Mouse (Mus musculus) thymus, postnatal 0 days (tissue): ENCODE results near the gene Coro7. TPM values are rescaled to one million over a fixed set of nuclear protein-coding genes. Genes with fewer than 3 reads are reported as not detected.
A peak's percentile ranks its signal among the peaks of the same experiment; 100 is the strongest.

Experiments
- DNase-seq: peaks from one replicate; pipeline ENCODE4 v3.0.0-alpha.2; 2015; ENCODE audit warnings: low spot score
- polyA plus RNA-seq: library from polyadenylated mRNA; unstranded; fragments of >200 nt; fragmentation: Nextera tagmentation; extraction: Ambion mirVana; gene quantifications from 2 replicates; pipeline ENCODE4 v1.2.1, GENCODE M21; 2015

Coro7 gene
- polyA plus RNA-seq, 1 experiment from 2014 or later: 55.0 TPM

DNA sequence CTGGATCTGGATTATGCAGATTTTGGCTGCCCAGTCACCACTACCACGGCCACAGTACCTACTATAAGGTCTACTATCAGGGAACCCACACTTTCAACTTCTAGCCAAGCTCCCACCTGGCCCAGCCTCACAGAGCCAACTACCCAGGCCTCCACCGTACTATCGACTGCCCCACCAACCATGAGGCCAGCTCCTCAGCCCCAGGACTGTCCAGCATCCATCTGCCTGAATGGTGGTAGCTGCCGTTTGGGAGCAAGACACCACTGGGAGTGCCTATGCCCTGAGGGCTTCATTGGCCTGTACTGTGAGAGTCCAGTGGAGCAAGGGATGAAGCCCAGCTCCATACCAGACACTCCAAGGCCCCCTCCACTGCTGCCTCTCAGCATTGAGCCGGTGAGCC lies 30.4 kb downstream of the Coro7 start:
- DNase-seq: no peak

DNA sequence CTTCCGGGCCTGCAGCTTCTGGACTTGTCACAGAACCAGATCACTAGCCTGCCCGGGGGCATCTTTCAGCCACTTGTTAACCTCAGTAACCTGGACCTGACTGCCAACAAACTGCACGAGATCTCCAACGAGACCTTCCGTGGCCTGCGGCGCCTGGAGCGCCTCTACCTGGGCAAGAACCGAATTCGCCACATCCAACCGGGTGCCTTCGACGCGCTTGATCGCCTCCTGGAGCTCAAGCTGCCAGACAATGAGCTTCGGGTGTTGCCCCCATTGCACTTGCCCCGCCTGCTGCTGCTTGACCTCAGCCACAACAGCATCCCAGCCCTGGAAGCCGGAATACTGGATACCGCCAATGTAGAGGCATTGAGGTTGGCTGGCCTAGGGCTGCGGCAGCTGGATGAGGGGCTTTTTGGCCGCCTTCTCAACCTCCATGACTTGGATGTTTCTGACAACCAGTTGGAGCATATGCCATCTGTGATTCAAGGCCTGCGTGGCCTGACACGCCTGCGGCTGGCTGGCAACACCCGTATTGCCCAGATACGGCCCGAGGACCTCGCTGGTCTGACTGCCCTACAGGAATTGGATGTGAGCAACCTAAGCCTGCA lies 31.1 kb downstream of the Coro7 start:
- DNase-seq: no peak

DNA sequence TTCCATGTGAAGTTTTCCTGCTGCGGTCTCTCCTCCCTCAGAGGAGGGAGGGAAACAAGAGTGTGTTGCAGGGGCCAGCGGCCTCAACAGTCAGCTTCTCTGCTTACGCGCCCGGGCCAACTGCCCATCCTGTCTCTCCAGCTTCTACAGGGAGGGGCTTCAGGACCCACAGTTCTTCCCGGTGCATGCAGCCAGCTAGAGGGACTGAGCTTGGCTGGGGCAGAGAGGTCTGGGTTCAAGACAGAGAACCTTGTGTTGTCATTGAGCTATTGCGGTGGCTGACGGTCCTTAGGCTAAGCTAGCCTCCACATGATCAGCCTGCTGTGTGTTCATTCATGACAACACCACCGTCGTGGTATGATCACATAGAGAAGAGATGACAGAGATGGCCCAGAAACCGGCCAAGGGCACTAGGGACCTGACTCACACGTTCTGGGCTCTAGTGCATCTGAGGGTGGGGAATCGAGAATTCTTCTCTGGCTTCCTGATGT lies 31.9 kb downstream of the Coro7 start:
- no peak for DNase-seq

DNA sequence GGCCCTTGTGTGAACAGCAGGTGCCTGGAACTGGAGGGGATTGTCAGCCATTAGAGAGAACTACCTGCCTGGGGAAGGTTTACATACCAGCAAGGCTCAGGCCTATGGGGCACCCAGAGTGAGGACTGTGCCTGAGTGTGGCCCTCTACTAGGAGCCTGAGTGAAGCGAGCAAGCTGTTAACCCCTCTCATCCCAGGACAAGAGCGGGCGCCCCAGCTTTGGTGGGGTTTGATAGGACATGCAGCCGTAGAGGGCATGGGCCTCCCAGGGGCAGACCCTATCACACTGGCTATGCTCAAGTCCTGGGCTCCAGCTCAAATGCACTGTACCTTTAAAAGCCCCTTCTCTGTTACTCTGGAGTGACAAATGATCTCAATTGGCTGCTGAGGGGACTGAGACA lies 32.7 kb downstream of the Coro7 start:
- DNase-seq: no peak

DNA sequence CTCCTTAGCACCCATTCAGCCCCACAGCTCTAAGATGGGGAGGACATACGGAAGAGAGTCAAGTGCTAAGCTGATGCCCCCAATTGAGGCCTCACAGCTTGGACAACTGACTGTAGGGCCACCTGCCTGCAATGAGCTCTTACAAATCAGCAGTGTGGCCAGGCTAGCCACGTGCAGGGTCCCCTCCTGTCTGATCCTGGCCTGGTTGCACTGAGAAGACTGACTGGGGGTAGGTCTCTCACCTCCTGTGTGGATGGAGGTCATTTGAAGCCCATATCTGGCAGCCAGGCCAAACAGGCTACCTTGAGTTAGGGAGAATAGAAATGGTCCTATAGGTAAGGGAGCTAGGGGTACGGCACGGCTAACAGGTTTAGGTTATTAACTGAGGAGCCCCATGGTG lies 33.7 kb downstream of the Coro7 start:
- DNase-seq: no peak

DNA sequence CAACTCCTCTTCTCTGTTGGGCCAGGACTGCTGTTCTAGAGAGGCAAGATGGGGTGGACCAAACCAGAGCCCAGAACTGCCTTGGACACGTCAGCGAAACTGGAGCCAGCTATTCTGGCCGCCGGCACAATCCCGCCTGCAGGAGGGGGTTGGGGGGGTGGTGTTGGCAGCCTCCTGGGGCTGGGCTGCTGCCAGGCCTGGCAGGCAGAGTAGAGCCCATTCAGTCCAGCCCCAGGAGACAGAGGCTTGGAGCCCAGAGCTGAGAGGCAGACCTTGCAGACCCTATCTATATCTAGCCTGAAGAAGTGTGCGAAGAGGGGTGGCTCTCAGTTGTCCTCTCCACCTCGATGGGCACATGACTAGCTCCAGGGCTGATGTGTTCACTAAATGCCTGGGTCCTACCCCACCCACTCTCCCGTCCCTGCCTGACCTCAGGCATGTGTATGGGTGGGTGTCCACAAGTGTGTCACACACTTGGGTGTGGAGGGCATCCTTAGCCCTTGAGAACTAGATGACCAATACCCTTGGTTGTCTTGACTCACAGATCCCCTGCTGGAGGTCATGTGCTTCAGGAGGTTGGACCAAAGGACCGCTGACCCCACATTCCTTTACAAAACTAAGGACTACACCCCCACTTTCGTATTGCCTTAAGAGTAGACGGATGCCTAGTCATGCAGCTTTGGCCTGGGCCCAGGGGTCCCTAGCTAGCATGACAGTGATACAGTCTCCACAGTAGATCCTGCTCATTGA lies 35.7 kb downstream of the Coro7 start:
- DNase-seq: no peak

DNA sequence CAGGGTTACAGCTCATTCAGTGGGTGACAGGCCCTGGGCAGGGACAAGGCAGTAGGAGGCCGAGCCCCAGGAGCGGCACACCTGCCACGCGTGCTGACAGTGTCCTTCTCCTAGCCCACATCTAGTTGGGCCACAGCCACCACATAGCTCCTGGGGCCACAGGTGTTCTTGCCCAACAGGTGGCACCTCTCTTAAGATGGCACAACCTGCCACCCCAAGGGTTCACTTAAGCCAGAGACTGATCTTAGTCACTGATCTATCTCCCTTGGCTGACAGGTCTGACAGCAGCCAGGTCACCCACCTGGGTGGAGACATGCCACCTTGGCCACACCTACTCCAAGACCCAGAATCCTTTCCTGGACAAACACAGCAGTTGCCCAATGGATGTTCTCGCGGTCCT lies 36.6 kb downstream of the Coro7 start:
- DNase-seq: no peak

DNA sequence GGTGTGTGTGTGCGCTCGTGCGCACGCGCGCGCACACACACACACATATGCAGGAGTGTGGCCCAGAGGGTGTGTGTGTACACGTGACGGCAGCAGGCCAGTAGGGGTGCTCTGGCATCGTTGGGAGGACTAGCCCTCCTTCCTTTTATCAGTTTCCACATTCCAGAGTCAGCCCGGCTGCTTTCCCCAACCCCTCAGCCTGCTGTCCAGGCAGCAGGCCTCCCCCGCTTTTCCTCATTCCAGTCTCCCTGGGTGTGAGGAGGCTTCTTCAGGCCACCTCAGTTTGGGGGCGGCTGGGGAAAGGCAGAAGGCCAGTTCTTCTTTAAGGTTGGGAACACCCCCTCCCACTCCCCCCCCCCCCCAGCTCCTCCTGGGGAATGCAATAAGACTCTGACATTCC lies 37.4 kb downstream of the Coro7 start:
- no peak for DNase-seq

DNA sequence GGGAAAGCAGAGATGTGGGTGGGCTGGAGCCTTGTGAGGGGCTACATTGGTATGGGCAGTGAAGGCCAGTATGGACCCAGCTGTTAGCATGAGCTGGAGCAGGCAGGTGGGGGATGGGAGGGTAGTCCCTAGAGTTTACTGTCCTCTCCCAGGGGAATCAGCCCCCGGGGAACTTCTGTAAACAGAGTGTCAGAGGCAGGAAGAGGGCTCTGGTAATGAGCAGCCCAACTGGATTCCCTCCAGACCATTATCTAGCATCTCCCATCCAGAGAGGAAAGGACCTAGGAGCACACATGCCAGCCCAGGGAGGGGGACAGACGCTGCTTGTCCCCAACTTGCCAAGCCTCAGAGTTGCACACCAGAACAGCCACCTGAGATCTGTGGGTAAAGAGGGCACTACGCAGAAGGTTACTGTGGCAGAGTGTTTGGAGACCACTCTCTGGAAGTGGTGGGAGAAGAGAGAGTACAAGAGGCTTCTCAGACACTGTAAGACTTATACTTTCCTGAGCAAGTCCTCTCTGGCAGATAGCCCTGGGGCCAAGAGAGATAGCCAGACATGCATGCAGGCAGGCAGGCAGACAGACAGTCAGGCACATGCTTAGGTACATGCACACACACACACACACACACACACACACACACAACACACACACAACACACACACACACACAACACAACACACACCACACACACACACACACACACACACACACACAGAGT lies 38.3 kb downstream of the Coro7 start:
- no peak for DNase-seq

DNA sequence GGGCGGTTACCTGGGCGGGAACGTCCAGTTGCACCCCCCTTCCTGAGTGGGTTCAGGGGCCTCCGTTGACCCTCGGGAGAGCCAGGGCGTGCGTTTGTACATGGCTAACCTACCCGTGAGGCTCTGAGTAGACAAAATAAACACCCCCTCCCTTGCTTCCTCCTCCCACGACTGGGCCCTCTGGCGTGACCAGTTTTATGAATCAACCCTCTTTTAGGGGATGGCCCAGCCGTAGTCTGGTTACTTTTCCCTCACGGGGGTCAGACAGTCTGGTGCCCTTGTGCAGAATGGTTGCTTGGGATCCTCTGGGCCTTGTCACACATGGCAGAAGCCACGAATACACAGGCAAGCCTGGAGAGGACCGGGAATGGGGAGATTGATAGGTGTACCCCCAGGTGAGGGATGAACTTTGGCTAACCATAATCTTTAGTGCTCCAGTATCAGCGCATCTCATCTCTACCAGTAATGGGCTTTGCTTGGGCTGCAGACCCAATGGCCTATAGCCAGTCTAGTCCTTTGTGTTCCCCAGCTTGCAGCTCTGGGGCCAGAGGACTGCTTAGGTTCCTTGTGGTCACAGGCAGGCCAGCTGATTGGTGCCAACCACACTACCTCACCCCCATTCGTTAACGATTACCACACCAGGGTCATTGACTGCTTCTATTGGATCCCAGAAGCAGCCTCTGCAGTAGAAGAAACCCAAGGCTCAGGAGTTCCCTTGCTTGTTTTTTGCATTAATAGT lies 39.1 kb downstream of the Coro7 start:
- DNase-seq: no peak

DNA sequence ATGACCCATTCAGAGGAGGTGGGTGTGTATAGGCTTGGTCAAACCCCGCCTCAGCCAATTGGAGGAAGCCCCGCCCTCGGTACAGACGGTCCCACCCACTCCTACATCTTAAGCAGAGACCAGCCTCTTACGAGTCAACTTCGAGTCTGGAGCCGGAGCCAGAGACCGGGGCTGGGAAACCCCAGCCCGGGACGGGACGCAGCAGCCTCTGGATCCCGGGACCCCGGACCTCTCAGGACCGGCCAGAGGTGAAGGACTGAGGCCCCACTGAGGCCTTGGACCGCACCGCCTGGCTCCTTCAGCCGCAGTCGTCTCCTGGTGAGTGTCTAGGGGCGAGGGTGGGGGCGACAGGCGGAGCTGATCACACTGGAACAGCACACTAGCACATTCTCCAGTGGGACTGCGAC lies 39.7 kb downstream of the Coro7 start, which contains the start of the genes Vasn and Dnaja3:
Vasn (plus strand) TSS at position 111 of the 407 bp plus-strand sequence.
Dnaja3 (plus strand) TSS at position 159 of the 407 bp plus-strand sequence.
- DNase-seq: peak; percentile 63

DNA sequence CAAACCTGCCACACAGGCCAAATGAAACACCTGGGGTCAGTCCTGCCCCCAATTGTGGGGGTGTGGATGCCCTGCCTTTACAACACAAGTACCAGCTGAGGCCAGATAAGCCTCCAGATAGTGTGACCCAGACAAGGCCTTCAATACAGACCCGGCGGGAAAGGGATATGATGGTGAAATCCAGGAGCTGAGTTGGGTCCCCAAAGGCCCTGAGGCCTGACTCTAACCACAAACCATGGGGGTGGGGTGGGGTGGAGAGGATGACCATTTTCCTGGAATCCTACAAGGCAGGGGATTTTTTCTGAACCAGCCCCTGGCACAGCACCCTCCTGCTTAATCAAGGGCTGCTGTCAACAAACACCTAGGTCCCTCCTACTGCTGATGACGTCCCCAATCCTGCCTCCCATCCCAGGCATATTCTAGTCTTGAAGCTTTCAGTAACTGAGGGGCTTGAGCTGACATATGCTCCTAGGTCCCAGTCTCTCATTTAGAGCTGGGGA lies 40.6 kb downstream of the Coro7 start:
- no peak for DNase-seq

DNA sequence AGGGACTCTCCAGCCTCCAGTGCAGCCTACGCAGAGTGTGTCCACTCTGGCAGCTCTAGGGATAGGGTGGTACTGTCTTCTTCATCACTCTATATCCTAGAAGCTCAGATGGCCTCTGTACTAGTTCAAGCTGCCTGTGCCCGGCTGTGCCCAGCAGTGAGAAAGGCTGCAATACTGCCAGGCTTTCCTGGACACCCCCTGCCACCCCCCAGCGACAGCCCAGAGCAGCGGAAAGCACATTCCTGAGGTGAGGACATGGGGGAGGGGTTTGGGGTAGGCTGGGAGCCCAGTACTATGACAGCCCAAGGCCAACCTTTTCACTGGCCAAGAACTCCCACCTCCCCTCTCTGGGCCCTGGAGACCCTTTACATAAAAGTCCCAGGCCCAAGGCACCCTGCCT lies 43.8 kb downstream of the Coro7 start:
- no peak for DNase-seq

DNA sequence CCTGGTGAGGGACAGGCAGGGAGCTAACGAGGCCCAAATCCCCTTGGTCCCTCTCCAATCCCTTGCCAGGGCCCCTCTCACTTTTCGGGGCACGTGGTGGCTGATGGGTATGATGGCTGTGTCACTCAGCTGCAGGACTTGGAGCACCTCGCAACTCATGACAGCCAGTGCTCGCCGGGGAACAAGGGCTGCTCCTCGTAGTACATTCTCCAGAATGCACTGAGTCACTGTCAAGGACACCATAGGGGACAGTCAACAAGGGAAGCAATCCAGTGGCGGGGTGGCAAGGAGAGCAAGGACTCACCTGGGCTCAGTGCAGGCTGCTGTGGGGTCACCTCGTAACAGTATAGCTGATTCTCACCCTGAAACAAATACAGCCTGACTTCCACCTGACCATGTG lies 44.9 kb downstream of the Coro7 start:
- DNase-seq: no peak

DNA sequence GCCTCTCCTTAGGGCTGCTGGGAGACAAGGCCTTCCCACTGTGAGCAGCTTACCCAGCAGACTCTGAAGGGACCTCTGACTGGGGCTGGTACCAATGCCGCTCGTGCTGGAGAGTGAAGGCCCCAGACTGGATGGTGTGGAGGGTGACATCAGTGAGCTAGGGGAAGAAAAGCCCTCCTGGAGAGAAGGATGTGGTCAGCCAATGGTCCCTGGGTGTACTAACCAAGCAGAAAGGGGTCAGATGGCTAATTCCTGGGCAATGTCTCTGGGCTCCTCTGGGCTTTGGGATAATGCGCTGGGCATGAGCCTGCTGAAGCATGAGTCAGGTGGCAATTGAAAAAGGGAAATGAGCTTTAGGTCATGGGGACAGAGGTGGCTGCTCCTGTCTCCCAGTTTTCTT lies 45.9 kb downstream of the Coro7 start:
- DNase-seq: no peak

DNA sequence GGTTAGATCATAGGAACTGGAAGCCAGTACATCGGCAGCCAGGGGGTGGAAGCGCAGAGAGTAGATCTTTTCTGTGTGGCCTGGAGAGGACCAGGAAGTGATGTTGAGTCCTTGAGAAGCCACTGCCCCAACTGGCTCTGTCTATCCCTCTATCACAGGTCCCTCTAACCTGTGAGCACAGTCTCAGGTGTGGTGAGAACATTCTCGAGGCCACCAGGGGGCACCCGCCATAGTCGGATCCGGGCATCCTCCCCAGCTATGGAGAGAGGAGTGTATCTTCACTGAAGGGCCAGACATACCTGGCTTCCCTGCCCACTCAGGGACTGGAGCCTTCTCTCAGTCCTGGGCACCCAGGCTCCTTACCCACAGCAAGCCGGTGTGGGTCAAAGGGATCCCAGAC lies 47.5 kb downstream of the Coro7 start:
- peak; percentile 28 for DNase-seq

DNA sequence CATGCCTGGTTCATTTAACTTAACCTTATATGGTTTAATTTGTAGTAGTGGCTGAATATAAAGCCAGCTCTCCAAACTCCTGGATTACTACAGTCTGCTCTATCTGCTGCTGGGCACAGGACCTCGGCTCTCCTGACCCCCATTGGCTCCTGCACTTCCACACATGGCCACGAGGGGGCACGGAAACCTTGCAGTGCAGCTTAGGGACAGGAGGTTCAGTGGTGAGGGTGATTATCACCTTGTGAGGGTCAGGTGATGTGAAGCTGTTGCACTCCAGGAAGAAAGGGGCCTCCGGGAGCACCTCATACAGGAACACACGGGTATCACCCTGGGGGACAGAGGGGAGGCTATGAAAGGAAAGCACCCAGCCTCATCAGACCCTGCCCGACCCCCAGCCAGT lies 49.6 kb downstream of the Coro7 start:
- peak; percentile 74 for DNase-seq

DNA sequence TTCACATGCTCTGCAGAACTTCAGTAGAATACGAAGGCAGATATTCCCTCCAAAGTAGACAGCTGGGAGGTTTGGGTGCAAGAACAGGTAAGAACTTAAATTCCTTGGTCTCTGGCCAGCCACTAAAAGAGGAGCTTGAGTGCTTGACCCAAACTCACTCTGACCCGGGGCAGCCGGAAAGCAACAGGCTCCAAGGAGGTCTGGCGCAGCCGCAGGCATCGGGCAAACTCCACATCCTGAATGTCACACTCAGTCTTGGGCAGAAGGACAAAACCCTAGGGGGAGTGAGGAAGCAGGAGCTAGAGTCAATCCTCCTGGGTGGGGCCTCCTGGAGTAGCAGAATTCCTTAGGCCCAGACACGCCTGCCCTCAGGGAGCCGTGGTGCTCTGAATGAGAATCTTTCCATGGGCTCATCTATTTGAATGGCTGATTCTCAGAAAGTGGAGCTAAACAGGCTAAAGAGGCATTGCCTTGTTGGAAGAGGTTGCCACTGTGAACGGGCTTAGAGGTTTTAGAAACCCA lies 50.6 kb downstream of the Coro7 start:
- DNase-seq: no peak

DNA sequence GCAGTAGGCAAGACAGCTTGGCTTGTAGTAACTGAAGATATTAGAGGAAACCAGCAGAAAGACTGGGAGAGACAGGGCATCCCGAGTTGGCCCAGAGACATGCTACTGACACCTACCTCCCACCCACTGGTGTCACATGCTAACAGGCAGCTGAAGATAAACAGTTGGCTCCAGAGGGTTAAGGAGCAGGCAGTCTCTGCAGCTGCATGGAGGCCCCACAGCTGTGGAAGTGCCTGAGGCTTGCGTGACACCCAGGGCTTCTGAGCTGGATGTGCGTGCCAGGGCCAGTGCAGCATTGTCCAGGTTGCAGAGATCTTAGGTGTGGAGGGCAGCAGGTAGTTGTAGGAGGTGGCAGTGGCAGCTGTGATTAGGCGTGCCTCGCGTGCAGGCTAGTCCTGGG lies 52.5 kb downstream of the Coro7 start:
- DNase-seq: no peak

DNA sequence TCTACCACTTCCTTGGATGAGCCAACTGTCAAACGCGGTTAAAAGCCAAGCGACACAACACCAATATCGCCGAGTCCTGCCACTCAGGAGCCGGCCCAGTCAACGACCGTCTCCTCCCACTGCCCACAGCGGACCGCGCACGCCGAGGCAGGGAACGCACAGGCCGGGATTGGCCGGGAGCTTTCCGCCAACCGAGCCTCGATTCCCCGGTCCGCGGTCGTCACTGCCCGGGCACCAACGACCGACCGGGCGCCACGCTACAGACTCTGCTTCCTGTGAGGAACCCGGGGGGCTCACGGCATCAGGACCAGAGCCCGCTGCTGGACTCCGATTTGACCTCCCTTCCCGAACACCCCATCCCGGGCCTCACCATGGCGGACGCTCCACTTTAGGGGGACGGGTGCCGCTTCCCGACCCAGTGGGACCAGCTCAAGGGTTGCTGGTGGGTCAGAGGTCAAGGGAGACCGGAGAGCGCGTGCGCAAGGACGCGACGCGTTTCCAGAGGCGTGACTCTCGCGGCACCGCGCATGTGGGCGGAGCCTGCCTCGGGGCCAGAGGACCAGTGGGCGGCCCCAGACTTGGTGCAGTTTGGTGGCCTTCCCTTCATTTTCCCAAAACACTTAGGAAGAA lies 55.0 kb downstream of the Coro7 start, which contains the start of gene Pam16:
Pam16 (minus strand) TSS at position 508 of the 630 bp plus-strand sequence.
- DNase-seq: peak; percentile 89

DNA sequence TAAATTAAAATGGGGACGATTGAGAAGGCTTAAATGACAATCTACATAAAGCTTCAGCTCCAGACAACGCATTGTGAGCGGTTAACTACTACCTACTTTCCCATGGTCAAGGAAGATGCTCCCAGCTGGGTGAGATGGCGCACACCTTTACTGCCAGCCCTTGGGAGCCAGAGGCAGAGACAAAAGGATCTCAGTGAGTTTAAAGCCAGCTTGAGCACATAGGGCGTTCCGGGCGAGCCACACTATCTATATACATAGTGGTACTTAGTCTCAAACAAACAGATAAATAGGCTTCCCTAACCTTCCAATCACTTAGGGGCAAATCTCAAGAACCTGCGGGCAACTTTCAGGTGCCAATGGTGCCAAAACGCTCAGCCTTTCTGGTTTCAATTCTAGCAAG lies 55.5 kb downstream of the Coro7 start:
- DNase-seq: no peak
